Mouse (Mus musculus) cerebellum, adult 11 months (tissue): ENCODE data around the gene Hmga1b.
A peak's percentile ranks its signal among the peaks of the same experiment; 100 is the strongest.
"Not testable (repeated sequence)": the region's sequence is repeated elsewhere in the genome, so short reads cannot be mapped to it uniquely, and the experiment has no call there.

ENCODE experiments used
- DNase-seq: peaks from one replicate; pipeline ENCODE4 v3.0.0; 2022

Hmga1b gene

GRCm38 (mm10) chr11:120788460-120788859 lies 25.9 kb downstream of the Hmga1b start:
- DNase-seq, result not testable (repeated sequence)

GRCm38 (mm10) chr11:120789355-120789754 lies 26.8 kb downstream of the Hmga1b start:
- no peak for DNase-seq

- no peak for DNase-seq
Measured at GRCm38 (mm10) chr11:120789810-120790209, 27.2 kb downstream of the Hmga1b start.

- DNase-seq, result no peak
Measured at GRCm38 (mm10) chr11:120792652-120793051, 30.1 kb downstream of the Hmga1b start.

GRCm38 (mm10) chr11:120795756-120796613 lies 33.4 kb downstream of the Hmga1b start, which contains the start of gene Dus1l:
Dus1l (minus strand) TSS chr11:120796403.
- peak; percentile 97 for DNase-seq

- DNase-seq, result no peak
Measured at GRCm38 (mm10) chr11:120796614-120796946, 34.0 kb downstream of the Hmga1b start.

- no peak for DNase-seq
Measured at GRCm38 (mm10) chr11:120798244-120798643, 35.6 kb downstream of the Hmga1b start.

GRCm38 (mm10) chr11:120799316-120799890 lies 36.8 kb downstream of the Hmga1b start:
- no peak for DNase-seq

- DNase-seq, result peak; percentile 81
Measured at GRCm38 (mm10) chr11:120800061-120800904, 37.7 kb downstream of the Hmga1b start.

GRCm38 (mm10) chr11:120804274-120804673 lies 41.7 kb downstream of the Hmga1b start:
- DNase-seq, result no peak

- no peak for DNase-seq
Measured at GRCm38 (mm10) chr11:120804769-120805168, 42.2 kb downstream of the Hmga1b start.

GRCm38 (mm10) chr11:120805375-120806298 lies 43.0 kb downstream of the Hmga1b start:
- DNase-seq, result no peak

- DNase-seq, result no peak
Measured at GRCm38 (mm10) chr11:120808010-120808409, 45.4 kb downstream of the Hmga1b start.

- DNase-seq, result no peak
Measured at GRCm38 (mm10) chr11:120812068-120812467, 49.5 kb downstream of the Hmga1b start.
